Mouse (Mus musculus) heart, postnatal 36 days (tissue): ENCODE measurements around the gene Rpl19. TPM values are rescaled to one million over a fixed set of nuclear protein-coding genes. Genes with fewer than 3 reads are reported as not detected.

Experiments
- DNase-seq, 2 experiments: peaks; one replicate each; pipeline ENCODE4 v3.0.0; 2021 to 2022
- intact Hi-C: fragments of 180-260 bp; cut with DNase I; formaldehyde crosslinking; loops from one replicate; pipeline ENCODE4 v1.15.1; 2025
- total RNA-seq, 2 experiments: library from RNA; stranded (reverse); gene quantifications; 2 replicates each; pipeline ENCODE4 v1.2.3; 2021

Rpl19 gene
- total RNA-seq, 2 experiments from 2014 or later = 537 to 577 TPM

DNA sequence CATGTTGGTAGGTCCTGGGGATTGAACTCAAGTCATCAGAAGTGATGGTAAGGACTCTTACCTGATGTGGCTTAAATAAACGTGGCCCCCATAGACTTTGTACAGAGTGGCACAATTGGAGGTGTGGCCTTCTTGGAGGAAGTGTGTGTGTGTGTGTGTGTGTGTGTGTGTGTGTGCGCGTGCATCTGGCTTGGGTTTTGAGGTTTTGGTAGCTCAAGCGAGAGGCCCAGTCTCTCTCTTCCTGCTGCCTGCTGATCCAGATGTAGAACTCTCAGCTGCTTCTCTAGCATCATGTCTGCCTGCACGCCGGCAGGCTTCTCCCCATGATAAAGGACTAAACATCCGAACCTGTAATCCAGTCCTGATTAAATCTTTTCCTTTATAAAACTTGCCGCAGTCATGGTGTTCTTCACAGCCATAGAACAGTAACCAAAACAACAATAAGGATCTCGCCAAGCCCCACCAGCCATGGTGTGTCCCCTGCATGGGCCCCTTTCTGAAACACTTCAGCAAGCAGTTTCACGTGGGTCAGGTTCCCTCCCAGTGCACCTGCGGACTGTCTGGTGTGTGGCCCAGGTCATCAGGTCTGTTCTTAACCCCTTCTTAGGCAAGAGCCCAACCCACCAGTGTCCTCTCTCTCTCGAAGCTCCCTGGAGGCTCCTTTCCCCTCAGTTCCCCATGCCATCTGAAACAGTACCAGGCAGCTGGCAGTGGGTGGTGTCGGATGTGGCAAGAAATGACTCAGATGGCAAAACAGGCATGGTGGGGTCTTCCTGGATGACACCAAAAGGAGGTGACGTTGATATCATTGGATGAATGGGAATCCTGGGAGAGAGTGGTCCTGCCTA lies 23.4 kb downstream of the Rpl19 start:
- intact Hi-C loops = no loop called here
- no peak for DNase-seq

DNA sequence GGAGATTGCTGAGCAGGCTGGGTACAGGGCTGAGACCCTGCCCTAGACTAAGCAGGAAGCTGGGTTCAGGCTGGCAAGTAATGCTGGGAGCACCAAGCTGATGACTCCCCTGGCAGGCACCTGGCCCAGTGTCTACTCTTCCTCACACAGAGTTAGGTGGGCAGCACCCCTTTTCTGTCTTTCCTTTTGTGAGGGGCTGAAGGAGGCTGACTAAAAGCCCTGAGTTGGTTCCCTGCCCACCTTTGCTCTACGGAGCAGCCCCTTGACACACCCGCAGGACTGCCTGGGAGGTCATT lies 24.0 kb downstream of the Rpl19 start:
- intact Hi-C loops = no loop called here

DNA sequence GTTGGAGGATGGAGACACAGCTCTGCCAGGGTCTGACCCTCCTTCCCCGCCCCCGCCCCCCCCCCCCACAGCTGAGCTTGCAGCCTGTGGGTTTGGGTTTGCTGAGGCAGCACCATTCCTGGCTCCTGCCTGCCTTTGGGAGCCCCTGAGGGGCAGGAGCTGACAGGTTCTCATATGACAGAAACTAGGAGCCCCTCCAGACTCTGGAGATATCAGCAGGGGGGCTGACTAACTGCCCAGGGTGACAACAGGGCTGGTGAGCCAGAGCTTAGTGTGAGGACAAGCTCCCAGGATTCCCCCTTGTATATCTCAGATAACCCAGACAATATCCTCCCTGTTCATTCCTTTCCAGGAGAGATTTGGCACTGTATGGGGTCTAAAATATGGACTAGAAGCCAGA lies 24.4 kb downstream of the Rpl19 start:
- DNase-seq = no peak
- intact Hi-C loops = no loop called here

More for the DNA sequence above, 24.0 kb downstream of the Rpl19 start:
- no peak for DNase-seq

DNA sequence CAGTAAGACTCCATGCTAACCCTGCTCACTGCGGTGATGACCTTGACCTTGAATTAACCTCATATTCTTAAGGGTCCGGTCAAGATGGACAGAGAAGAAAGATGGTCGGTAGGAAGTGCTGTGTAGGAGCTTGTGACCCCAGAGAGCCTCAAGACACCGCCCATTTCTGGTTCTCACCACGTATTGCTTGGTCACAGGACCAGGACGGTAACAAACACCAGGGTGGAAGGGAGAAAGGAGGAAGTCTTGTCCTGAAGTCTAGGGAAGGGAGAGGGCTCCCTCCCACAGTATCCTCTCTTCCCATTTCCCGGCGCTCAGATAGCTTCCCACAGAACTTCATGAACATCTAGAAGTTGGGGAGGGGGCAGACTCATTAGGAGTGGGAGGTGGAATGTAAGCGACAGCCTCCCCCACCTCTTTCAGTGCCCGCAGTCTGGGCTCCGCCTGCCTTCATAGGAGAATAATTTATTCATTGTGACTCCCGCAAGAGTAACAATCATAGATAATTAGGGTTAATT lies 25.2 kb downstream of the Rpl19 start:
- intact Hi-C loops = no loop called here
- no peak for DNase-seq

DNA sequence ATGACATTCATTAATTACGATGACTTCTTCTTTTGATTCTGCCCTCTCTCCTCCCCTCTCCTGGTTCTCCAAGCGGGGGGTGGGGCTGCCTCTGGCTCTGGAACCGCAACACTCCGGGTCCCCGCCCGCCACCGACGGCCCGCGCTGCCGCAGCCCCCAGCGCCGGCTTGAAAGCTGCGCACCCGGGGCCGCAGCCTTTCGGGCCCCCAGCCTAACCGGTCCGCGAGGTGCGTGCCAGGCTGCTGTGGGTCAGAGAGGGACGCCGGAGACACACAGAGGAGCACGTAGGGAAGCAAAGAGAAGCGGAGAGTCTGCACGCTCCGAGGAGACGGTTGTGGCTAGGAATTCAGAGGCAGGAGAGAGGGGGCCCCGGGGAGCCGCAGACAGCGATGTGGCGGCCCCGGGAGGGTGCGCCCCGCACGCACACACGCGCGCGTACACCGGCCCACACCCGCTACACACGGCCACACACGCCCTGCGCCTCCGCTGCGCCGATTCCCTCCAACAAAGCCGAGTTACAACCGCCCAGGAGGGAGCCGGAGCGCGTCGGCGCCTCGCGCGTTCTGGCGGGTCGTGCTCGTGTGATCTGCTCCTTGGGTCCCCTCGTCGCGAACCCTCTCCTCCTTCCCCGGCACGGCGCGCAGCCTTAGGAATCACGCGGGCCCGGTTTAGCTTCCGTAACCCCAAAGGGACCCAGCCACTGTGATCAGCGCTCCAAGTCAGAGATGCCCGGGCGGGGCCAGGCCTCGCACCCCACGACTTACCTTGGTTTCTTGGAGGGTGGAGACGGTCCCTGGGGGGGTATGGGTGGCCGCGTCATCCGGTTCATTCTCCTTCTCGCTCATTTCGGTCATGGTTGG lies 25.8 kb downstream of the Rpl19 start:
- no peak for DNase-seq
- intact Hi-C loops = no loop called here

DNA sequence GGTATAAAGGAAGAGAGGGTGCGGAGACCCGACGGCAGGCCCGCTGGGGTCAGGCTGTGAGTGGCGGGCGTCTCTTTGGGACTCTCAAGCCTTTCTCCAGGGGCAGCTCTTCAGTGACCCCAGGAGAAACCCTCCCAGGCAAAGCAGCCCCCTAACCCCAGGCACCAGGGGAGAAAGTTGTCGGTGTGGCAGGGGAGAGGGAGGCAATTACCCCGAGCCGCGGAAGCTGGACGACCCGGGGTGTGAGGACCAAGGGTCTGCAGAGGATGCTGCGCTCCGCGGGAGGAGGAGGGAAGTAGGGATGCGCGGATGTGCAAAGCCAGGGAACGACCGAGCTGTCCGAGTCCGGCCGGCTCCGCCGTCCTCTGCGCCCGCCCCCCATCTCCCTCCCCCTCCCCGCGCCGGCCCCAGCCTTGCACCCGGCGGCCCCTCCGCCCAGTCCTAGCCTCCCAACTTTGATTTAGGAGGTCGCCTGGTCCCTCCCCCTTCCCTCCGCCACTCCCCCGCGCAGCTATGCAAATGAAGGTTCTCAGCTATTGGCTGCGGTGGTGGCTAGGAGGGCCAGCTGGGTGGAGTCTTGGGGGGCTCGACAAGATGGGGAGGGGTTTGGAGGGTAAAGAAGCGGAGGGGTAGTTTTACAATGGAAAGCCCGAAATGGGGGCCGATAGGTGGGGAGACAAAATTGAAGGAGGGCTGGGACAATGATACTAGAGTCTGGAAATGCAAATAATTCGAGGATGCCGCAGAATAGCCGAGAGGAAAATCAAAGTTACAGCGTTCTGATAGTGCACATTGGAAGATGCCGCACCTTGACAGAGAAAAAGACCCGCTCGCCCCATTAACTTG lies 26.7 kb downstream of the Rpl19 start, which contains the start of gene Stac2:
Stac2 (minus strand) TSS at position 474 of the 846 bp plus-strand sequence.
- intact Hi-C loops = no loop called here
- DNase-seq = peak; percentile 61 to 64

DNA sequence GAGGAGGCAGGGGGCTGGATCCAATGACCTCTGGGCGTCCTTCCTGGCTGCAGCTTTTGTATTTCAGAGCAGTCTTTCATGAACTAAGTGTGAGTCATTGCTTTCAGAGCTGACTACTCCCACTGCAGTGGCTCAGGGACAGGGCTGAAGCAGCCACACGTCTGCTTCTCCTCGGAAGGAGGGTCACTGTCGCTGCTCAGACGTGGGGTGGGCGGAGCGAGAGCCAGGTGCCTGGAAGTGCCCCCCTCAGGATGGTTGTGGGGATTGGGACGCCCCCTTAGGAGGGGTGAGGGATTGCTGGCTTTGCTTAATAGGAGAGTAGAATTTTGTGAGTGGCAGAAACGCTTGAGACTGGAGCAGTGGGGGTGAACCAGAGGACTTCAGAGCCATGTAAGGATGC lies 31.0 kb downstream of the Rpl19 start:
- no peak for DNase-seq
- intact Hi-C loops = no loop called here

DNA sequence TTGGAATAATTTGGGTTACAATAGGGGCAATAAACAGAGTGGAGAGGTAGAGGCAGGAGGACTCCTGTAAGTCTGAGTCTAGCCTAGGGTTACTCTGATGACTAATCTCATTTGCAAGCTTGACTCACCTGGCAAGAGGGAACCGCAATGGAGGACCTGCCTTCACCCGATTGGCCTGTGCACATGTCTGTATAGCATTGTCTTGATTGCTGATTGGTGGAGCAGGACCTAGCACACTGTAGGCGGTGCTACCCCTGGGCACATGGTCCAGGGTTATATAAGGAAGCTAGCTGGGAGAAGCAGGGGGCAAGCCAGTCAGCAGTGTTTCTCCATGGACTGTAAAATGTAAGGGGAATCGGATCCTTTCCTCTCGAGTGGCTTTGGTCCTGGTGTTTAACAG lies 31.5 kb downstream of the Rpl19 start:
- intact Hi-C loops = no loop called here
- no peak for DNase-seq

DNA sequence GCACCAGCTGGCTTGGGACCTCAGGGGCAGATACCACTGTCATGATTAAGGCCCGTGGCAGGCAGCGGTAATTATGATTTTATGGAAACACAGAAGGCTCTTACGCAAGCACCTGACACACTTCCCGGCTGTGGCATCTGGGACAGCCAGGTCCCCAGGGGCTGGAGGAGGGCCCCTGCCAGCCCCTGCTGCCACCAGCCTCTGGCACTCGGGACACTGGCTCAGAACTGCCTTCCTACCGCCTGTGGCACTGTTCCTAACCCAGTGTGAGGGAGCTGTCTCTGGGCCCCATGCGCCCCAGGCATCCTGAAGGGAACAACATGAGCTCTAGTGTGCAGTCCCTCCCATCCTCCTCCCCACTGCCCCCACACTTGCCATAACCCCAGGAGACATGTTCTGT lies 33.2 kb downstream of the Rpl19 start:
- DNase-seq = no peak
- intact Hi-C loops = no loop called here

DNA sequence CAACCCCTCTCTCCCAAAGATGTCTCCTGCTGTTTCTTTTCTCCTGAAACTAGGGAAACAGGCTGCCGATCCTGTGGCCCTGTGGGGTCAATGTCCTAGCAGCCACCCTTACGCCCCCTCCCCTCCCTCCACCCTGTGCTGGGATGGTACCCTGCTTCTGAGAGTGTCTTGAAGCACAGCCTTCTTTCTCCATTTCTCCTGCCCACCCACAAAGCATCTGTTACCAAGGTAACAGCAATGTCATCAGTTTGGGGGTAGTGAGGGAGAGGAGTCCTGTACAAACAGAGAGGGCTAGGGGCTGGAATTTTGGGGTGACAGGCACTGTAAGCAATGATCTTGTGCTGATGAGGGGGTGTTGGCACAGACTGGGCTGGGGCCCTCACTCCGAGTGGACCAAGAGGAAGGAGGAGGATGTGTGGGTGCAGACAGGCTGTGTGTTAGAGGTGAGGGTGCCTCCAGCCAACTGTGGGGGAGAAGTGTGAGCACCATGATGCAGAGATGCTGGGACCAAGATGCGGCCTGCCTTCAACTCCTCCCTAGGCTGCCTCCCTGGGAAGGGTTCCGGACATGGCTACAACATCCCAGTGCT lies 33.7 kb downstream of the Rpl19 start:
- DNase-seq = no peak
- intact Hi-C loops = no loop called here

DNA sequence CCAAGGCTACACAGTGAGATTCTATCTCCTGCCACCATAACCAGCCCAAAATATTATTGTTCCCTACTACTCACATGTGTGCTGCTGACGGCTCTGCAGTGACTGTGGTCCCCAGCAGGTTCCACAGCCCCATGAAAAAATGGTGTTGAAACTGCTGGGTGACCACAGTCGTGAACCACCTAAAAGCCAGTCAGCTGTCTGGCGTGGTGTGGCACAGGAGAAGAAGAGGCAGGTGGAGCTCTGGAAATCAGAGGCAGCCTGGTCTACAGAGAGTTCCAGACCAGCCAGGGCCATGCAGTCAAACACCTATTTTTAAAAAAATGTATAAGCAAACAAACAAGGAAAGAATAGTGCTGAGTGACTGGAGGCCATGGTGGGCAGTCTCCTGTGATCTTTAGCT lies 34.9 kb downstream of the Rpl19 start:
- intact Hi-C loops = no loop called here
- DNase-seq = no peak

DNA sequence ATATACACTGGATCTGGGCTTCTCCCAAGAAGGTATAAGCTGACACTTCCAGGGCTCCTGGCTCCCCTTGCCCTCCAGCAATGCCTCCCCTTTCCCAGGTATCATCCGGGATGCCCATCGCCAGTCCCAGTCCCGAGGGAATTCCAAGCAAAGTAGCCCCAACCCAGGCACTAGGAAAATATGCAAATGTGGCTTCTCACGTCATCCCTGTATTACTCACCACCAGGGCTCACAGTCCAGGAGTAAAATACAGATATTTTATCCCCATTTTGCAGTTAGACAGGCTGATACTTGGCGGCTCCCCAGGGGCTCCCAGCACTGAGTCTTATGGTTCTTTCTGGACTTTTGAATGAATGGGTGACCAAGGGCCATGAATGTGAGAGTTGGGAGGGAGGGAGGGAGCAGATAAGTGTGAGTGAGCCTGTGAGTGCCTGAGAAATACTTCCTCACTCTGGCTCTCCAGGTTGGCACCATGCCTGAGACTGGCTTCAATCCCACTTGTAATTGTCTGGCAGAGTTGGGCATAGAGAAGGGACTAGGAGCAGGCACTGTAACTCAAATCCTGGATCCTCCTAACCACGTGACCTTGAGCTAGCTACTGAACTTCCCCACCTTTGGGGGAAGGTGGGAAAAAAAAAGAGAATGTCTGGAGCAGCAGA lies 35.5 kb downstream of the Rpl19 start:
- intact Hi-C loops = no loop called here
- DNase-seq = peak in 1 of 2 experiments; percentile 64

DNA sequence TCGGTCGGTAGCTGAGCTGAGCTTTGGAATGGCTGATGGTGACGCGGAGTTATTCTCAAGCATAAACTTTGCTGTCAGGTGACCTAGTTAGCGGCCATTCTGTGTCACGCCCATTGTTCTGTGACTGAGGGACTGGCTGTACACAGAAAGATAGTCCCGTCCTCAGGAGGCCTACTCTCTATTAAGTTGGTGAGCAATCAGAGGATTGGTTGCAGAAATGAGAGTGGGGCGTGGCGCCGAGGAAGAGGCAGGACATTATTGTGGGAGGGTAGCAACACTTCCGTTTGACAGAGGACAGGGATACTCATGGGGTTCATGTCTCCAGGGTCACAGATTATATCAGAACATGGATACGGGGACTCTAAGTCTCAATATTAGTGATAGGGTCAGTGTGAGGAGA lies 39.7 kb downstream of the Rpl19 start:
- no peak for DNase-seq
- intact Hi-C loops = no loop called here

DNA sequence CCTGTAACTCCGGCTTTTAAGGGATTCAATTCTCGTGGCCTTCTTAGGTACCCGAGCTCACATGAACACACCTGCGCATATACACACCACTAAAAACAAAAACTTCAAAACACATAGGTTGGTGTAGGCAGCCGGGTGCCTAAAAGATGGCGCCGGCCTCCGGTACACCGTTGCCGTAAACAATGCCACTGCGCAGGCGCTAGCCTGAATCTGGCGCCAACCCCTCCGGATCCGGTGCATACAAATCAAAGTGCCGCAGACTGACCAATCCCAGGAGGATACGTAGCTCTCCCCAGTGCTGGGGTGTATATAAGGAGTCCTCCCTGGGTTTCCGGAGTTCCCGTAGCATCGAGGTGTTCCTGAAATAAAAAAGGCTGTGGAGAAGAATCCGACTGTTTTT lies 40.7 kb downstream of the Rpl19 start:
- intact Hi-C loops = no loop called here
- DNase-seq = no peak

DNA sequence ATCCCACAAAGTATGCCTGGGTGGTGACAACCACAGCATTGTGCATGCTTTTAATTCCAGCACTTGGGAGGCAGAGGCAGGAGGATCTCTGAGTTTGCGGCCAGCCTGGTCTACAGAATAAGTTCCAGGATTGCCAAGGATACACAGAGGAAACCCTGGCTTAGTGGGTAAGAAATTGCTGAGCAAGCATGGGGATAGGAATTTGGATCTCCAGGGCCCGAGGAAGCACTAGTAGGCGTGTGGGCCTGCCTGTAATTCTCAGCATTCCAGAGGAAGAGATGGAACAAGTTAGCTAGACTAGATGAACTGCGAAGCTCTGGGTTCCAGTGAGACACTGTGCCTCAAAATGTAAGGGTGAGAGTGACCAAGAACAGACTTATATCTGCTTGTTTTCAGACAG lies 46.9 kb downstream of the Rpl19 start:
- no peak for DNase-seq
- intact Hi-C loops = no loop called here

DNA sequence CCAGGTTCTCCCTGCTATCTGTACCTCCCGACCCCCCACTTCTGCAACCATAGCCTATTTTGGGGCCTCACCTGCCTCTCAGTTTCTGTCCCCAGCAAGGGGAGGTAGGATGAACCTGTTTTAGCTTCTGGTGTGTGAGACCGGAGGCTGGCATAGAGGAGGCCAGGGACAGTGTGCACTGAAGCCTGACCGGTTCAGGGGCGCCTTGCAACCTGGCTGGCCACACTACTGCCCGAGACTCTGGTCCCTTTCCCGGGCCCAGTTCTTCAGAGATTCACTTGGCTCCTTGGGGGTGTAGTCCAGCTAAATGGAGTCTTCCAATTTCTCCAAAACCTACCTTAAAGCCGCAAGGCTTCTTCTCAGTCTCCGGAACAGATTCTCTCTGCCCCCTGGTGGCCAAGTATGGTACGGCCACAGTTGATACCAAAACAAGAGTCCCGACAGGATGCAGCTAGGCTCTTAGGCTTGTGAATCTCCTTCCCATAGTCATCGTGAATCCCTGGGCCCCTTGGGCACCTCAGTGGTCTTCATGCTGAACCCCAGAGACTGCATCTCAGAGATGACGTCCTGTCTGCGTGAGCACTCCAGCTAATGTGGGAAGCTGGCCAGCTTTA lies 48.8 kb downstream of the Rpl19 start:
- peak; percentile 87 to 94 for DNase-seq
- intact Hi-C loops = loop anchor here (1.0 to 2.0 kb wide), 2 partner anchors 44 to 175 kb away; no protein-coding TSS in a partner anchor

DNA sequence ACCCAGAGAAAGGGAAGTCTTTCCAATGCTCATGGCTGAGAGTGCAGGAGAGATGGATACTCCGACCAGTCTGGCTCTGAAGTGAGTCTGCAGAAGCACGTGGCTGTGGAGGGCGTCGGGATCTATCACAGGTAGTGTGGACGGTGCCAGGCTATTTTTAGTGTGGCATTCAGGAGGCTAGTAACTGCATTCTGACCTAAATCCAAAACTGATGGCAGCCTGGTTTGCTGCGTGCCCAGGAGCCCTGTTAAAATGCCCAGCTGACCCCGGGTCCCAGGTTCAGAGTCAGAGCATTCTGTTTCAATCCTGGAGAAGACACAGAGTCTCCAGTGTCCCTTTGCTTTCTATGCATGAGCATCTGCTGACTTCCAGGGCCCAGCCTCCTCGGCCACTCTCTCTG lies 50.6 kb downstream of the Rpl19 start:
- intact Hi-C loops = no loop called here
- DNase-seq = peak in 1 of 2 experiments; percentile 26
